Mouse (Mus musculus): ENCODE measurements around the gene Tyw5.

DNA sequence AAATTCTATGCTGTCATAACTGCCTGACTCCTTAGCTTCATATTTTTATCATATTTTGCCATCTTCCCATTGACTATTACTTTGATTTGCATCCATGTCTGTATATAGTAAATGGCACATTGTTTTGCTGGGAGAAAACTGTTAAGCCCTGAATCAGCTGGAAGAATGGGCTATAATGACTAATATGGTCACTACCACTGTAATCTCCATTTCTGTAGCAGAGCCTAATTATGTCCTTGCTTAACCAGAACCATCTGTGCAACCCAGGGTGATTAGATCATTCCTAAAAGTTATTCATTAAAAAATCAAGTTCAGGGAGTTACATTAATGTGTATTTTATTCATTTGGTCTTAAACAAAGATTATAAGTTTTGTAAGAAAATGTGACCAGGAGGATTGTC is 20.4 kb downstream of the Tyw5 start:
- TF ChIP-seq CTCF (IDR thresholded peaks at IDR 0.05; ENCODE audit: control insufficient read depth, insufficient read depth, insufficient read length) (no peak), USF1 (IDR thresholded peaks at IDR 0.05; ENCODE audit: low read depth) (no peak), MYOD1 (IDR thresholded peaks at IDR 0.05; ENCODE audit: control insufficient read depth, insufficient read length, low read depth) (no peak), MAX (IDR thresholded peaks at IDR 0.05) (no peak), CEBPB (IDR thresholded peaks at IDR 0.05; ENCODE audit: low read depth) (no peak), MYOG (IDR thresholded peaks at IDR 0.05; ENCODE audit: control insufficient read depth, extremely low read depth, insufficient read length) (no peak), FOSL1 (IDR thresholded peaks at IDR 0.05; ENCODE audit: insufficient read depth, low read length, poor library complexity, severe bottlenecking) (no peak)

Measured in C2C12 (cell line).